Mouse (Mus musculus) adrenal gland, adult 8-10 months (tissue): Measurements from ENCODE around the gene Ccdc173. TPM values are rescaled to one million over a fixed set of nuclear protein-coding genes. Genes with fewer than 3 reads are reported as not detected.

Experiments
- DNase-seq: peaks from one replicate; pipeline ENCODE4 v3.0.0; 2022
- total RNA-seq, 4 experiments: library from RNA; stranded (reverse); gene quantifications; 2 replicates each; pipeline ENCODE4 v1.2.4; 2022

Gene Ccdc173
- total RNA-seq, 4 experiments from 2014 or later, result 1.9 to 3.9 (median 2.4) TPM

DNA sequence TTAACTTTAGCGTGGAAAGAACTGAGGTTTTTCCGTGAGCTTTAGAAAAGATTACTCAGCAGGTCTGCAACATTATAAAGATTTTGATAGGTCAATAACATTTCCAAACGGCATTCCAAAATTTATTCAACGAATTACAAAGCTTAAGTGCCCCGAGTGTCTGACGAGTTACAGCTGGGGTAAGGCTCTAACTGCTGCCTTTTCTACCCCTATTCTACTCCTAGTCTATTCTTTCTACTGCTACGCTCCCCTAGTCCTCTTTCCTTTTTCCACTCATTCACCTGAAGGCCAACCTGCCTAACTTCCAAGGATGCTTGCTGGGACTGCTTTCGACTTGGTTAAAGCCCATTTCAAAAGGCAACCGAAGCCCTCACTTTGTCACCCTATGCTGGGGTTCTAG, 401 bp downstream of the Ccdc173 start:
- DNase-seq, result no peak

- DNase-seq, result no peak
Observed at GRCm38 (mm10) chr2:69778836-69779177, 10.6 kb downstream of the Ccdc173 start.

DNA sequence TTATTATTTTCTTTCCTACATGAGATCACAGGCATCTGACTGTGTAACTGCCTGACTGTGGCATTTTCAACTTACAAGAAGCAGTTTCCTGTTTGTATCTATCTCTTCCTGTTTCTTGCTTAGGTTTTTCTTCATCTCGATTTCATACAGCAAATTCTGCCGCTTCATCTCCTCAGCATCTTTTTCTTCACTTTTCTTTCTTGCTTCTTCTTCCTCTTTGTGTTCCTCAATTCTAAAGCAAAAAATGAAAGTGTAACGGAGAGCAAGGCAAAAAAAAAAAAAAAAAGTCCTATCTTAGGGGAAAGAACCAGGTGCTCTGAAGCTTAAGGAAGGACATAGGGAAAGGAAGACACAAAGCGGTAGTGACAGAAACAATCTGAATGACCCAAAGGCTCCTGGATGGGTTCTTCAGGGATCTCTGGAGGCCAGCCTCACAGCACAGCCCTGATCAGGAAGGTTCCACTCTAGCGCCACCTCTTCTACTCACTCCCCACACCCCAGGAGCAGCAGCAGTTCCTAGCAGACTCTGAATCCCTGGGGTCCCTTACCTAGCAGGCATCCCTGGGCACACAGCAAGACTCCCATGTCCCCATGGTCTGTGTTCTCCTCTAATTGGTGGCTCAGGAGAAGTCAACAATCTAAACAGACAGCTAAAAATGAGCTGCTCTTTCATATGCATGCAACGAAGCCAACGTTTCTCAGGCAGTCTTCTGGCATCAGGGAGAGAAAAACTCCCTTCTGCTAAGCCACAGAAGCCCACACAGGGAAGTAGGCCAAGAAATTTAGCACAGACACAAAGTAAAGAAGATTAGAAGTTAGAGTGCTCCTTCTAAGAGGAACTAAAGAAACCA, 11.2 kb downstream of the Ccdc173 start:
- DNase-seq, result no peak

DNA sequence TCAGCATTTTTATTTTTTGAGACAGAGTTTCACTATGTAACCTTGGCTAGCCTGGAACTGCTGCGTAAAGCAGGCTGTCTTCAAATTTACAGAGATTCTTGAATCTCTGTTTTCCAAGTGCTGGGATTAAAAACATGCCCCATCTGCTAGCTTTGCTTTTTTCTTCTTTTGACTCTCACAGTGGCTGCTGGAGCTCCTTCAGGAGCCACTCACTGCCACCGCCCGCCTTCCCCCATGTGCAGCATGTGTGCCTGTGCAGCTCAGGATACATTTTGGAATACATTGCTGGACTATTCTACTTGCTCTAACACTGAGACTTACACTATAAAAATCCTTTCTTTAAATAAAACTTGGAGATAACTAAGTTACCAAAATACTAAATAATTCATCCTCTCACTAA, 16.0 kb downstream of the Ccdc173 start:
- no peak for DNase-seq

- DNase-seq, result no peak
Observed at GRCm38 (mm10) chr2:69764716-69765115, 24.7 kb downstream of the Ccdc173 start.

DNA sequence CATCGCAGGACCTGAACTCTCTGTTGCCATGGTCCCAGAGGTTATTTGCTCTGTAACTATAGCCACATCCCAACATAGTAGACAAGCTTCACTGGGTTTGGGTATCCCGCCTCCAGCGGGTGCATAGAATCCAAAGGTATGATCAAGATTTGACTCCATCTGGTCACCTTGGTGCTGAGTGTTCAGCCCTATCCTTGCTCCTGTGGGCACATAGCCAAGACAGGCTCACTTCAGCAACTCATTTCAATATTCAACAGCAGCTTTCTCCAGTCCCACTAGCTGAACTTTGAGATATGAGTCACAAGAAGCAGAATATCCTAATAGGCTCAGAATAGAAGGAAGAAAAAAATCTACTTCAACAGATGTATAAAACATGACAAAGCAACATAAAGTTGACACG, 26.0 kb downstream of the Ccdc173 start:
- no peak for DNase-seq

DNA sequence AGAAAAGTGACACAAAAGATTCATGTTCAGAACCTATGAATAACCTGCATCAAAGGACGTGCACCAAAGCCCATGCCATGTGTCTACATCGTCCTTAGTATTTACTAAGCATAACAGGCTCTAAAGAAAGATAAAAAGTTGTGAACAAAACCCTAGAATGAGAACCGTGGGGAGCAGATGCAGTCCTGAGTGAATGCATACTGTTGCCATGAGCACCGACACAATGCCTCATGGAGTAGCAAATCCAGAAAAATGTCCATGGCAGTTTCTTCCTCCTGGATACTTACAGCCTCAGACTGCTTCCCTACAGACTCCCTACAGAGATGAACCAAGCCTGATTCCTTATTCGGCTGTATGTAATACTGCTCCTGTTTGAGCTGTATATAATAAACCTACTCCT, 28.4 kb downstream of the Ccdc173 start:
- no peak for DNase-seq

GRCm38 (mm10) chr2:69745091-69745490, 44.3 kb downstream of the Ccdc173 start:
- DNase-seq, result no peak

DNA sequence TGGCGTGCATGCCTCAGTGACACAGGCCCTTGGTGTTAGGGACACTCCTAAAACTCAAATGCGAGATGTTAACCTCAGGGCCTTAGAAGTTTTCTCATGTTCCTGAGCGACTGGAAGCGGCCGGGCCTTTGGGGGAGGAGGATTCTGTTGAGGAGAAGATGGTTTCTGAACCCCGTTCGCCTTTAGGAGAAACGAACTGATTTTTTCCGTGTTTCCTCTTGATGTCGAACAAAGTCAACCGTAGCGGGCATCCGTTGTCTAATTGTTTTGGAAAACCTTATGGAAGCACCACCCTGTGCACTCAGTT, 65.9 kb downstream of the Ccdc173 start:
- no peak for DNase-seq

DNA sequence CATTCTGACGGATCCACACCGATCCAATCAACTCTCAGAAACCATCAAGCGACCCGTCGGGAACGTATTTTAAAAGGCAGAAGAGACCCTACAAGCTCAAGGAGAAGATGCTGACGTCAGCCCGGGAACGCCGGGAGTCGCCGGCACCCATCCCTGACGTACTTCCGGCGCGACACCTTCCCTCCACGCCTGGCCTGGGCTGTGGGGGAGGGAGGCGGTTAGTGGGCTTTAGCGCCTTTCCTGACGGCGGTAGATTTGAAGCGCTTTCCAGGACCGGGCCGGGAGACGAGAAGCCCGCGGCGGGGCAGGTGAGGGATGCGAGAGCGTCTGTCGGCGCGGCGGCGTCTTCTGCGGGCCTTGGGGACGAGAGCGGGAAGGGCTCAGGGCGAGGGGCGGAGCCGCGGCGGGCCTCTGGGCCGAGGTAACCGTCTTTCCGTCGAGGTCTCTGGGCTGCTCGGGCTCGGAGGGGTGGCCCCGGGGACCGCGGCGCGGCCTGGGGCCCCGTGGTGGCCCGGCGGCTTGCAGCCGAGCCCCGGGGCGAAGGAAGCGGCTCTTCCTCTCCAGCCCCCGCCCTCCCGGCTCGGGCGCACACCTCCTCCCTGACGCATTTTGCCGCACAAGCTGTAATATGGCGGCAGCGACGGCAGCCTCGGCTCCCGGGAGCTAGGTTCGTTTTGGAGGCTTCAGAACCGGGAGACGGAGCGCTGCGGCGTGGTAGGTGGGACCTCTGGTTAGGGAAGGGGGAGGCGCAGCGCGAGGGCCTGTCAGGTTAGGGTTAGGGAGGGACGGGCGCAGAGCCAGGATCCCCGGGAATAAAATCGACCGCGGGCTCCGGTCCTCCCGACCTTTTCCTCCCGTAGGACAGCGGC, 66.5 kb downstream of the Ccdc173 start:
- peak; percentile 86 for DNase-seq

GRCm38 (mm10) chr2:69722273-69722649, 67.1 kb downstream of the Ccdc173 start, which contains the start of gene Ppig:
Ppig (plus strand) TSS chr2:69722545.
- no peak for DNase-seq

- DNase-seq, result peak; percentile 55
Observed at GRCm38 (mm10) chr2:69719121-69719520, 70.3 kb downstream of the Ccdc173 start.

GRCm38 (mm10) chr2:69716483-69716882, 72.9 kb downstream of the Ccdc173 start:
- no peak for DNase-seq

DNA sequence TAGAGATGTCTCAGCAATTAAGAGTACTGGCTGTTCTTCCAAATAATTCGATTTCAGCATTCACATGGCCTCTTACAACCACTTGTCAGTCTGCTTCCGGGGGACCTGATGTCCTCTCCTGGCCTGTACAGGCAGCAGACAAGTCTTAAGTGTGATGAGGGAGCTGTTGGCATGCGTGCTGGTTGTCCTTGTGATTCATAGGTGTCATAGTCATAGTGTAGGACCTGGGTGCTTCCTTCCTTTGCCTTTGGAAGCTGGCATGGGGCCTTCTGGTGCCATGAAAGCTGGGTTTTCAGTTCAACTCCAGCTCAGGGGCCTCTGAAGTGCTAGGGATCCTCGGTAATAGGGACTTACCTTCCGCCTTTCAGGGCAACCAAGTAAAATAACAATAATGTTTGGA, 75.2 kb downstream of the Ccdc173 start:
- peak; percentile 23 for DNase-seq

GRCm38 (mm10) chr2:69713626-69714014, 75.8 kb downstream of the Ccdc173 start:
- no peak for DNase-seq

GRCm38 (mm10) chr2:69712981-69713625, 76.3 kb downstream of the Ccdc173 start, which contains the start of gene Fastkd1:
Fastkd1 (minus strand) TSS chr2:69713516.
- peak; percentile 88 for DNase-seq

DNA sequence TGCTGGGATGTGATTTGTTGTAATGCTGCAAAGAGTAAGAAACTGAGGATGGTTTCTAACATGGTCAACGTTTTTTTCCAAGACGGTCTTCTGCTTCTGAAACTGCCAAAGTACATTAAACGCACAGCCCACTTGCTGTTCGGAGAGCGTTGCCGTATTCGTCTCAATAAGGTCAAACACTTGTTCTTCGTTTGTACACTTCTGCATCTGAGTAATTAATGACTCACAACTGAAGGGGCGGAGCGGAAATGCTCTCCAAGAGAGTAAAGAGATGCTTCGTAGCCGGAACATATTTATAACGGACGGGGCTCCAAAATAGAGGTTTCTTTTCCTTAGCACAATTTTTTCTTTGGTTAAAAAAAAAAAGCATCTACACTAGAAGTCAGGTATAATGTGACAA, 77.2 kb downstream of the Ccdc173 start:
- DNase-seq, result no peak

Other genes starting within 250 kb of the Ccdc173 start
- gene Lrp2, start 203.5 kb downstream of the Ccdc173 start, total RNA-seq, result under 1 TPM; 0.15 to 0.42 (median 0.24) TPM
- gene Bbs5, start 142.4 kb downstream of the Ccdc173 start, total RNA-seq, result 10 to 100 TPM in 2 of 4 experiments, 1 to 10 TPM in 2; 9.8 to 14.6 (median 10.2) TPM
- gene Klhl41, start 119.5 kb downstream of the Ccdc173 start, total RNA-seq, result under 1 TPM; 0.21 to 0.59 (median 0.54) TPM
- 10 to 100 TPM; 21.4 to 26.0 (median 22.6) TPM for gene Fastkd1, start 76.1 kb downstream of the Ccdc173 start, total RNA-seq
- gene Ppig, start 67.0 kb downstream of the Ccdc173 start, total RNA-seq, result 10 to 100 TPM; 53.1 to 68.6 (median 61.8) TPM
- 10 to 100 TPM; 24.4 to 30.8 (median 25.5) TPM for gene Phospho2, start within 50 bp of the Ccdc173 start, total RNA-seq
- gene Klhl23, start 32.4 kb upstream of the Ccdc173 start, total RNA-seq, result 10 to 100 TPM; 11.4 to 16.6 (median 14.4) TPM
- 100 to 1,000 TPM; 149 to 159 (median 152) TPM for gene Ssb, start 72.0 kb upstream of the Ccdc173 start, total RNA-seq
- gene Mettl5, start 96.0 kb upstream of the Ccdc173 start, total RNA-seq, result 10 to 100 TPM; 16.2 to 26.2 (median 21.0) TPM
- gene Ubr3, start 107.7 kb upstream of the Ccdc173 start, total RNA-seq, result 10 to 100 TPM; 85.6 to 99.8 (median 95.5) TPM
- under 1 TPM in 1 of 4 experiments, not detected in 3; 0.09 TPM for gene Myo3b, start 249.6 kb upstream of the Ccdc173 start, total RNA-seq